Mouse (Mus musculus): ENCODE results near the gene Crybg2. TPM values are rescaled to one million over a fixed set of nuclear protein-coding genes. Genes with fewer than 3 reads are reported as not detected.
A peak's percentile ranks its signal among the peaks of the same experiment; 100 is the strongest.

The Crybg2 gene
- 1 to 10 TPM in 3 of 4 experiments, under 1 TPM in 1; 0.54 to 6.4 (median 3.7) TPM for total RNA-seq (2022)

DNA sequence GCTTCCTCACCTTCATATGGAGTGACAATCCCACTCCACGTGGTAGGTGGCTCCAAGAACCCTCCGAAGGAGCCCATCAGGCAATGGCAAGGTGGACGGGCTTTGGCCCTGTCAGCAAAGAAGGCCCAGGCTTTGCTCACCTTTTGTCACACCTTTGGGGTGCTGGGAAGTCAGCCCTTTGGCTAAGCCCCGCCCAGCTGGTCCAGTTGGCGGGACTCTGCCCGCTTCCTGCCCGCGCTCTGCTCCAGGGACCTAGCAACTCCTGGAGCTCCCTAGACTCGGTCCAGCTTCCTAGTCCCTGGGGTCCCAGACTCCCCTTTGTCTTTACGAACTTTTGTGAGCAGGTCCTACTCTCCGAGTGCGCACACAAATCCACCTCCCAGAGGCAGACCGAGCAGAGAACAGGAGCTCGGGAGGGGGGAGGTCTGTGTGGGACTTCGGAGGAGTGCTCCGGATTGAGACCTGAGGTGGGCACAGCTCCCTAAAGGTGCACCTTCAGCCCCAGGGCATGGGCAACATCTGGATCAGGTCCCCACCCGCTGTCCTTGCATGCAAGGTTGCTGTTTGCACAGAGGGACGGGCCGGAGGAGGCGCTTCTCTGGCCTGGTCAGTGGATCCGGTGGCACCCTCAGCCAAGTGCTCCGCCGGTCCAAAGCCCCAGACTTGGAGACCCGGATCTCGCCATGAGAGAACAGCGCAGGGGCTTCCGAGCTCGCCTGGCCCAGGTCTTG is at the start of gene Crybg2:
Gene Crybg2, plus strand, starts transcription at position 681 of the 731 bp plus-strand sequence.
- no peak for DNase-seq (ENCODE audit: low spot score in 2 of 2)

DNA sequence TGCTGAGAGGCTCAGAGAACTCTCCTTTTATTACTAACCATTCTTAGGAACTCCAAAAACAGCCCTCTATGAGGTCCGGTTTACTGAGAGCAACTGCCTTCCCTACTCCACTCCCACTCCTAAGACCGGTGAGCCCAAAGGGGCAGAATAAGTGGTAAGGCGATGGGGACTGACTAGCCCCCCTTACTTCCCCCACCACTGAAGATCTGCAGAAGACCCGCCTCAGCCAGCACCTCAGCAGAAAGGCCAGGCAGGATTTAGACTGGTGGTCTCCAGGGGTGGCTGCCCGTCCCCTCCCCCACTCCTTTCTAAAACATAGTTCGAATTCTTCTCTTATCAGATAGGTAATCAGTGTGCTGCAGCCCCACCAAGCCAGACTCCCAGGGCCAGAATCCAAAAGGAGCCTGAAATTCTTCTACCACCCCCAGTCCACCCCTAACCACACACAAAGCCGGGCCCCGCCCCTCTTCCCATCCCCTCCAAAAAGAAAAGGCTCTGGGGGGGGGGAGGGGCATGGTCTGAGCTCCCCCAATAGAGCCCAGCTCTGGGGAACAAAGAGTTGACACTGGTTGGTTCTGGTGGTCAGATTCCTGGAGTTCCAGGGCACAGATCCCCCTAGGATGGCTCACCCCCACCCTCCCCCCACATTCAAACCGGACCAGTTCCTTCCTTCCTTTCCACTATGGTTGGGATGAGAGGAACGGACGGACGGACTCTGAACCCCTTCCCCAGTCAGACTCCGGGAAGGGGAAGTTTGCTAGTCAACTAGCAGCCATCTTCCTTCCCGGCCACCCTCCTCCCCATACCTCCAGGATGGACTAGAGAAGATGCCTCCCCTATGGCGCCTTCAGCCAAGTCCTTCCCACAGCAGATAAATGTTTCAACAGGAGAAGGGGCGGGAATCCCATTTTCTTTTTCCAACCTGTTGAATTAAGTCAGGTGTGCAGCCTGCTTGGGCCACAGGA is 48.9 kb upstream of the Crybg2 start:
- no peak for DNase-seq (ENCODE audit: low spot score in 2 of 2)

DNA sequence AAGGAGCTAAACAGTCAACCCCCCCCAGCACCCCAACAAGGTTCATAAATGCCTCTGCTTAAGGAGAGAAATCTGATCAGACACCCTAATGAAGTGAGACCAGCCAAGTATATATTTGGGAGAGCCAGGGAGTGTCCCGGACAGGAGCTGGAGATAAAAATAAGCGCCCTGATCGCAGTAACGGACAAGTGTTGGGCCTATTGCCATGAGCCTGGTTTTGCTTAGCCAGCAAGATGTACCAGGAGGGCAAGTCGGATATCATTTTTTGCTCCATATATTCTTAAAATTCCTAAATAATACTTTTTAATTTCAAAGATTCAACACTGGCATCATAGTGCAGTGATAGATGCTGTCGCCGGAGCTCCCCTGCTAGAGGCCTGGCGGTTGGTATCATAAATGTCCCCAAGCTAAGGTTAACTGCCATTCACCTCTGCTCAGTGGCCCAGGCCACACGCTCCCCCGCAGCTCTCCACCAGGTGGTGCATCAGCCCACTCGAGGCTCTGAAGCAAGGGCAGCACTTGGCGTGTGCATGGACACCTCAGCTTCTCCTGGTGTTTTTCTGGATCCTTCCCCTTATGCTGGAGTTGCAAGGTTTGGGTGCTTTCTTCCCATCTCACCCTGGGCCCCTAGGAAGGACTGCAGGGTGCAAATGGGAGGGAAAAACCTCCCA is 47.6 kb upstream of the Crybg2 start:
- no peak for DNase-seq (ENCODE audit: low spot score in 2 of 2)

DNA sequence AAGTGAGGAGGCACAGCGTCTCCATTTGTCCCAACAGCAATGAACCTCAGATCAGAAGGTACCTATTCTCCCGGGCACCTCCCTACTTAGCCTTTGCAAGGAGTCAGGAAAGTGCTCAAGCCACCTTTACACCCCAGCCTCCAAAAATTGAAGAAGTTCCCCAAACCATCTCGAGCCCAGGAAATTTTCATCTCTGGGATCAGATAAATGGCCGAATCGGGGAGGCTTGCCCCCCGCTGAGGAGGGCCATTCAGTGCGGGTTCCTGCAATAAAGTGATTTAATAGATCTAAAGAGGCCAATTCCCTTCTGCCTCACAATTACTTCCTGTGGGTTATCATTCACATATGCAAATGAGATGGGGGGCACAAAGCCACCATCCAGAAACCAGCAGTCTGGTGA is 44.4 kb upstream of the Crybg2 start:
- DNase-seq (ENCODE audit: low spot score in 2 of 2): no peak

DNA sequence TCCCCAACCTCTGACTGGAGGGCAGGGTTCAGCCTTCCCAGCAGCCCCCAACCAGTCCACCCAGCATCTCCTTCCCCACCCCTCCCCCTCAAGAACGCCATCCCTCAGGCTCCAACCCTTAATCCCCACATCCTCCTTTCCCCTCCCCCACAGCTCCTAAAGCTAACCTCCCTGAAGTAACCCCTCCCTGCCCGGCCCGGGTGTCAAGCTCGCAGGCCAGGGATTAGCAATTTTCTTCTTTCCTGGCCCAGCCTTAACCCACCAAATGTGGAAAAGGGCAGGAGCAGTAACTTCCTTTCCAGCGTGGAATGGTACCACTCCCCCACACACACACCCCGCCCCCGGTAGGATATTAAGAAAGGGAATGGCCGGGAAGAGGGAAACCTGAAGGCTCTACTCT is 43.8 kb upstream of the Crybg2 start:
- no peak for DNase-seq (ENCODE audit: low spot score in 2 of 2)

DNA sequence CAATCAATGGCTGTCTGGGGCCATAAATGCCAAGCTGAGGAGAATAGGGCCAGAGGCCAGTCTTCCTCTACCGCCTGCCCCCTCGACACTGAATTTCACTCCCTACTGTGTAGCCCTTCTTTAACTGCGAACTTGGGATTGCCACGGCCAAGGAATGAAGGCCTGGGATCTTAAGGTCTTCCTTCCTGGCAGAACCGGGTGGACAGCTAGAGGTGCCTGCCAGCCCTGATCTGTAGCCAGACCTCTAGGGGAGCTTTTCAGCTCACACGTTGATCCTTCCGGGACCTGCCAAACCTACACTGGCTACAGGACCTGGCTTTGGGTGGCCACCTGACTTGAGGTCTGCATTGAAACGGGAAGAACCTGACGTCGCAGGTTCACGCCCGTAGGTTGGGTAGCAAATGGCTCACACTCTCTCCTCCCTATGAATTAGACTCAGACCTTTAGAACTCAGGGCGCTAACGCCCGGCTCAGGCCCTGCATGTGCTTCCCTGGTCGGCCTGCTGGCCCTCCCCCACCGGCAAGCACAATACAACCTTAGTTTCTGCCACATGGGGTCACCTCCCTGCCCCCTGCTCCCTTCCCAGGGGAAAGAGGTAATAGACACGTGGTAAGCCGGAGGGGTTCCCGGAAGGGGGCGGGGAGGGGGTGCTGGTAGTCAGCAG is 43.3 kb upstream of the Crybg2 start:
- DNase-seq (ENCODE audit: low spot score in 2 of 2): no peak

DNA sequence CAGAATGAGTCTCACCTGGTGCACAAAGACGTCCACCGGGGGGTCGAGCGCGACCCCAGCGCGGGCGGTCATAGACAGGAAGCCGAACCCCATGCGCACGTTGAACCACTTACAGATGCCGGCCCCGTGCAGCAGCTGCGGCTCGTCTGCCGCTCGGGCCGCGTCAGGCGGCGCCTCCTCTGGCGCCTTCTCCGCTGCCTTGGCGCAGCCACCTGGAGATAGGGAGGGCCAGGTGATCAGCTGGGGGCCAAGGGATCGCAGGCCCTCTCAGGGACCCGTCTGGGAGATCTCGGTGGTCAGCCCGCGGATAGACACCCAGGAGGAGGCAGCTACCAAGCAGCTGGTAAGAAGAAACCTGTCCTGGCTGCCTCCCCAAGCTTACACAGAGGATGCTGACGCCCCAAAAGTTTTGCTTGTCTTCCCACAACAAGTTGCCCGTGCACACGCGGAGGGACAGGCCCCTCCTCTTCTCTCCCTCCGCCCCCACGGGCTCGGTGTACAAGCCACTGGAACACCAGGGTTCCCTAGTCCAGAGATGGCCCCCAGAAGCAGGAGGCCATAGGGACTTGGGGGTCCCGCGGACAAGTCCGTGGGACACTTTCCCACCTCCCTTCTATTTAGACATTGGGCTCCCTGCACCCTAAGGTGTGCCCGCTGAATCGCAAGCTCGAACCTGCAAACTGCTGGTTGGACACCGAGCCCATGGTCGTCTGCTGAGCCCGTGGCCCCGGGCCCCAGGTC is 42.4 kb upstream of the Crybg2 start:
- DNase-seq (ENCODE audit: low spot score in 2 of 2): no peak

DNA sequence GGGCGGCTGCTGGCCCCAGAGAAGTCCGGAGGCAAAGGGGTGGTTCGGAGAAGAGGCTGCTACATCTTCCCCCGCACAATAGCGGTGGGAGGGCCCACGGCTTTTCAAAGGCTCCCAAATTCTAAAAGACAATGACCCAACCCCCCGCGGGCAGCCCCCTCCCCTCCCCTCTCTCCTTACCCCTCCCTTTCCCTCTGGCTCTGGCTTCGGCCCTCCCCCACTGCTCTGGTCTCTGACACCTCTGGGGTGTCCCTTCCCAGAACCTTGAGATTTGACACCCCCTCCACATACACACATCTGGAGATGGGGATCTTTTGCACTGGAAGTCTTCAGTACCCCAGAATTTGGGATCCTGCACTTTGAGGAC is 41.9 kb upstream of the Crybg2 start, which contains the start of gene Lin28a:
Gene Lin28a, minus strand, starts transcription at position 63 of the 367 bp plus-strand sequence.
- DNase-seq (ENCODE audit: low spot score in 2 of 2): no peak

DNA sequence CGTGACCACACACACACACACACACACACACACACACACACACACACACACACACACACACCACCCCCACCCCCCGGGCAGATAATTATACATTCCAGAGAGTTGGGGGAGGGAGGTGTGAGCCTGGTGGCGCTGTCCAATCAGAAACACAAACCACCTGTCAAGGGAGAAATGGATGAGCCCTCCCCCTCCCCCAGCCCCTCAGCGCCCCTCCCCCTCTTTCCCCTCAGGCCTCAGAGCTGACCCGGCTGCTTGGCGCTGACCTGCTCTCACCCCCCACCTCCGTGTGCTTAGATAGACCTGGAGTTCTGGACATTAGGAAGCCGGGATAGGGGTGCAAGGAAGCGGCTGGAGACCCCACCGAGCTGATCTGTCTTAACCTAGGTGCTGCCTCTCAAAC is 41.4 kb upstream of the Crybg2 start:
- DNase-seq (ENCODE audit: low spot score in 2 of 2): no peak

DNA sequence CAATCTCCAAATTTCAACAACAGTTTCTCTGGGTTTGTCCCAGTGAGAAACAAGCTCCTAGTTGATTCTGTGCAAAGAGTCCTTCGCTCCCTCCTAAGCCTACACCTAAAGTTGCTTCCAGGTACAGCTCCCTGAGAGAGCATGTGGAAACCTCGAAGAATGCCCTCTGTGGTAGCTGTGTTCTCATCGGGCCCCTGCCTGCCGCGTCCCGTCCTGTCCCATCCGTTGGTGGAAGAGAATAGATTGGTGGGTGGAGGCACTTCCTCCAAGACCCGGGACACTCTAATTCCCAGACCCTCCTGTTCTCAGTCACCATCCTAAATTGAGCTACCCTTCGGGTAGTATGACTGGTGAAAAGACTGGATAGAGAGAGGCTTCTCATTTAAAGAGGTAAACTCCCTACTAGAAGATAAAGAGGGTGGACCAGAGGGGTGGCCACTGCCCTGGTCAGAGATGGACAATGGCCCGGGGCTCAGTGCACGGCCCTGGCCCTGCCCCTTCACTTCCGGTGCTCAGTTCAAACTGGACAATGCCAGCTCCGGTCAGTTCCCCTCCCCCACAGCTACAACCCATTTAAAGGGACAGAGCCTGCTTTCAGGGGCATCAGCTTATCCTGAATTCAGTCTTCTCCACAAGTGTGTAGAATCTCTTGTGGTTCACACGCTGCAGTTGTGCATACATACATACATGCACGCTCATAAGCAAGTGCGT is 40.8 kb upstream of the Crybg2 start:
- no peak for DNase-seq (ENCODE audit: low spot score in 2 of 2)

DNA sequence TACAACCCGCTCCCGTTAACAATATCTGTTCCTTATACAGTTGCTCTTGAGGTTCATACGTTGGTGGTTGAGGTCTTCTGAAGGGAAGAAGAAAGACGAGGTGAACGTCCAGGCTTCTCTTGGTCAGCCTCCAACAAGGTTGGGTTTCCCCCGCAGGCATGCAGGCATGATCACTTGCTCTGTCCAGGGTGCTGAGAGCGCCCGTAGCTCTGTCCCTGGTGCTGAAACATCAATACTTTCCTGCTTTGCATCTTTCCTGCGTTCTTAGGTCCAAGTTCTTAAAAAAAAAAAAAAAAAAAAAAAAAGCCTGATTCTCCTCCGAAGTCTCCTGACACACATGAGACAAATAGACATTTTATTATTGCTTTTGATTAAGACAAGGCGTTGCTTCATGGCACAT is 40.0 kb upstream of the Crybg2 start:
- no peak for DNase-seq (ENCODE audit: low spot score in 2 of 2)

DNA sequence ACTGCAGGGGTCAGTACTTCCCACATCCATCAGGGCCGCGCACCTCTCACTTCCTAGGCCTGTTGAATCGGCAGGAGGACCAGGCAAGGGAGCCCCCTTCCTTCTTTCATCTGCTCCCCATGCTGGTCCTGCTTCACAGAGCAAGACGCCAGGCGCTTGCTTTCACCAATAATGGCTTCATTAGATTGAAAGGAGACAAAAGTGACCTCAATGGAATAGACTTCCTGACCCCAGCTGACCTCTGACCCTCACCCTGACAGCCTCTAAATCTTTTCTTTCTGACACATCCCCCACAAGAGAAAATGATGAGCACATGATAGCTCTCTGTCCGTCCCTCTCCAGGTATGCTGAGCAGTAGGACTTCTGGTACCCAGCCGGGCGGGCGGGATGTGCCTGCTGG is 34.8 kb upstream of the Crybg2 start:
- DNase-seq (ENCODE audit: low spot score in 2 of 2): no peak

DNA sequence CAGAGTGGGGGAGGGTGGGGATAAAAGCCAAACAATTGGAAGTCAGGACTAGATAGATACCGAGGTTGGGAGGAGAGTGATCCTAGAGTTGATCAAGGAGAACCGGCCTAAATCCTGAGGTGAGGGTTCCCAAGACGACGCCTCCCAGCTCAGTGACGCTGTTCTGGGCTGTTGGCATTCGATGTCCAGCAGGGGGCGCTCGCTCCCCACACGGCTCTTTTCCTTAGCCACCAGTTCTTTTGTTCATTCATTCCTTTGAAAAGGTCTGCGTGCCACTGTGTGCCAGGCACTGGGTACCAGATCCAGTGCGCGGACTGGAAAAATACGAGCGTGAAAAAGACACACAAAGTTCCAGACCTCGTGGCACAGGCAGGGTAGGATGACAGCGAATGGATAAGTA is 24.7 kb upstream of the Crybg2 start:
- DNase-seq (ENCODE audit: low spot score in 2 of 2): peak; percentile 75 to 89

DNA sequence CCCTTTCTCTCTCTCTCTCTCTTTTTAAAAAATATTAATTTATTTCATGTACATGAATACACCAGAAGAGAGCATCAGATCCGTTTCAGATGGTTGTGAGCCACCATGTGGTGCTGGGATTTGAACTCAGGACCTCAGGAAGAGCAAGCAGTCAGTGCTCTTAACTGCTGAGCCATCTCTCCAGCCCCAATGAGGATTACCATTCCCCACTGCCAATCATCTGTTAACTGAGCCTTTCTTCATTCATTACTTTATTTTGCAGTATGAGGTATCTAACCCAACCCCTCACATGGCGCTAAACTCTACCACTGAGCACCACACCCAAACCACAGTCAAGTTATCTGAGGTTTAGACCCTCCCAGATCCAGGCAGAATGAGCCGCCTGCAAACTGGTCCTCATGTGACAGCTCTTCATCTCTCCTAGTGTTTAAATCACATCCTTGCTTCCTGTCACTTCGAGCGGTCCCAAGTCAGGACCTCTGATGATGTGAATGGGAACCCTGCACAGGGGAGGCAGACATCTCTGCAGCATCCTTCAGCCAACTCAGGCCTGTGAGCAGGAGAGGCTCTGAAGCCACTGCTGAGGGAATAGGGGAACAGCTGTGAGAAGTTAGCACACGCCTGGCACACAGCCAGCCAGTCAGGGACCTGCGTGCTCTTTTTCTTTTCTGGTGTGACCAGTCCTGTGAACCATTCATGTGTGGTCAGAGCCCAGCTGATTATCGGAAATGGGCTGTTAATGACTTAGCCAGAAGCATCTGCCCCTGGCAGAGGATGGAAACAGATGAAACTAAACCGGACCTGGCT is 19.1 kb upstream of the Crybg2 start:
- no peak for DNase-seq (ENCODE audit: low spot score in 2 of 2)

DNA sequence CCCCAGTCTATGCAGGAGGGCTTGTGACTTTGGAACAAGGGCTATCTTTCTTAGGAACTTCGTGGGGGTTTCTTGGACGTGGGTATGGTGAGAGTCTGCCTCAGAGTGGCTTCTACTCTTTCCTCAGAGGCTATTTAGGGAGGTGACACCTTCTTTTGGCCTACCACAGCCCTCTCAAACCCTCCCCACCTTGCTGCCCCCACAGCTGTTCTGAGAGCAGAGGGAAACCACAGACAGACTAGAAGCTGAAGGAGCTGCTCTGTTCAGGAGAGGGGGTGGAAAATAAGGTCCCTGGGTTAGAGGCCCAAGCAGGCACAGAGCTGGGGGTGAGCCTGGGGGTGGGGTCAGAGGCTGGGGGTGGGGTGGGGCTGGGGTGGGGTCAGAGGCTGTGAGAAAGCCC is 17.6 kb upstream of the Crybg2 start:
- DNase-seq (ENCODE audit: low spot score in 2 of 2): no peak

DNA sequence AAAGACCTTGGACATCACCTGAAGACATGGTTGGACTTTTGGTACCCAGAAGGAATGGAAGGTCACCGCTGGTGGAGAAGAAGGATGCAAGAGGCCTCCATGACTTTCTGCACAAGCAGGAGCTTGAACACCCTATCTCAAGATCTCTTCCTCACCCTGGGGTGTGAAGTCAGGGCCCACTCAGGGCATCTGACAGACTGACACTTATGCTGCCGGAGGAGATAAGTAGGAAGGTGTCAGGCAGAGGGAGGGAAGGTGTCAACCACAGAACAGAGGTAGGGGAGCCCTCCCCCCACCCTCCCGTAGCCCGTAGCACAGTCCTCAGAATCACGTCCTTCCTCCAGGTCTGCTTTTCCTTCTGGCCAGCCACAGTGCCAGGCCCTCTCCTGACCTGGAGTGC is 13.0 kb upstream of the Crybg2 start:
- DNase-seq (ENCODE audit: low spot score in 2 of 2): no peak

DNA sequence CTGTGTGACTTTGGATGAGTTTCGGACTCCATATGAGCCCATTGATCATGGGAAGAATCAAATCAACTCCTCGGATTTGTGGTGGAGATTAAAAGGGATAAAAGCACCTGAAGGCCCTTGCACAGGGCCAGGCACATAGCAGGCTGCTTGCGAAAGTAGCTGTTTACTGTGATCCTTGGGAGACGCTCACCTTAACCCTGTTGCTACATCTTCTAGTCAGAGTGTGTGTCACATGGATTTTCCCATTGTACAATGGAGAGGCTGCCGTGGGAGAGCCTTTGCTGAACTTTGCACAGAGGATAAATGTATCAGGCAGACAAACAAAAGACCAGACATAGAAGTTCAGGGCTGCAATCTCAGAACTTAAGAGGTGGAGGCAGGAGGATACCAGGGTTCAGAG is 8.7 kb upstream of the Crybg2 start:
- no peak for DNase-seq (ENCODE audit: low spot score in 2 of 2)

DNA sequence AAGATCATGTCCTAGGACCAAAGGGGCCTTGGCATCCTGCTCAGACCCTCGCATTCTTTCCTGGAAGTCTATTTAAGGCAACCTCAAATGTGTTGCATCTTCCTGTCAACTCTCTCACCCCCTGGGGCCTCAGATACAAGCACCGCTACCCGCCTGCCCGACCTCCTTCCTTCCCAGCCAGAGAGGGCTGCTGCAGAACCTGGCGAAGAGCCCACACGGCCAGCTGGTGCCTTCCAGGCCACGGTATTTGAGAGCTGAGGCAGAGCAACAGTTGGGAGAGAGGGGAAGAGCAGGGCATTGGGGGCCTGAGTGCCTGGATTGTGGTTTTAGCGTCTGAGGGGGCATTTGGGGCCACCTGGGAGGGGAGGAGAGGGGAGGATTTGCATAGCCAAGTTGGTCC is 8.1 kb upstream of the Crybg2 start:
- no peak for DNase-seq (ENCODE audit: low spot score in 2 of 2)

DNA sequence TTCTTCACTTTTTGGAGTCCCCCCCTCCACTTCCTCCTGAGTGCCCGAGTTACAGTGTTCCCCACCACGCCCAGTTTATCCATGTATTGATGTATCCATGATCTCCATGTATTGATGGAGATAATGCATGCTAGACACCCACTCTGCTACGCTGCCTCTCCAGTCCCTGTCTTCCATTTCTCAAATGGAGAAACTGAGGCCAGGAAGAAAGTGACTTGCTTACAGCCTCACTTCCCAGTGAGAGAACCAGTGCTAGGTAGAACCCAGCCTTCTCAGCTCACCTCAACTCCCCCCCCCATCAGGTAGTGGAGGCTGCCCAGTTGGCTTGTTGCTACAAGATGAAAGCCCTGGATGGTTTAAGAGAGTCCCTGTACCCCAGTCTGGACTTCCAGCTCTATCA is 7.1 kb upstream of the Crybg2 start, which contains the start of gene Zfp683:
Gene Zfp683, plus strand, starts transcription at position 301 of the 400 bp plus-strand sequence.
- DNase-seq (ENCODE audit: low spot score in 2 of 2): no peak
